Mouse (Mus musculus) intestine, postnatal 0 days (tissue): ENCODE data around the gene Slc5a6. TPM values are rescaled to one million over a fixed set of nuclear protein-coding genes. Genes with fewer than 3 reads are reported as not detected.
"Not testable (repeated sequence)": the region's sequence is repeated elsewhere in the genome, so short reads cannot be mapped to it uniquely, and the experiment has no call there.

Experiments used
- ATAC-seq: fragments of 200-750 bp; cut with Nextera tagmentation; 2 replicates; pipeline ENCODE4 v1.8.0; 2017; ENCODE audit warnings: mild to moderate bottlenecking, moderate TSS enrichment, moderate library complexity
- H3K27ac ChIP-seq: fragments of 300-500 bp; sonication (generic); 2 replicates; pipeline ENCODE4 v1.5.1; 2014; ENCODE audit warnings: mild to moderate bottlenecking, low read depth, low read length, moderate library complexity
- H3K27me3 ChIP-seq: fragments of 300-500 bp; sonication (generic); replicated peaks from 2 replicates; pipeline ENCODE4 v1.6.1; 2014; ENCODE audit warnings: low read length, mixed read lengths; ENCODE audit not compliant: control insufficient read depth, insufficient read depth
- H3K36me3 ChIP-seq: fragments of 300-500 bp; sonication (generic); 2 replicates; pipeline ENCODE4 v1.6.1; 2014; ENCODE audit warnings: mild to moderate bottlenecking, moderate library complexity; ENCODE audit not compliant: control insufficient read depth, insufficient read depth
- H3K4me1 ChIP-seq: fragments of 300-500 bp; sonication (generic); replicated peaks from 2 replicates; pipeline ENCODE4 v1.6.1; 2014; ENCODE audit warnings: antibody characterized with exemption, low read length, mixed read lengths; ENCODE audit not compliant: control insufficient read depth, insufficient read depth
- H3K4me2 ChIP-seq: fragments of 300-500 bp; sonication (generic); replicated peaks from 2 replicates; pipeline ENCODE4 v1.6.1; 2014; ENCODE audit warnings: low read depth, mild to moderate bottlenecking, moderate library complexity
- H3K4me3 ChIP-seq: fragments of 300-500 bp; sonication (generic); 2 replicates; pipeline ENCODE4 v1.5.1; 2014; ENCODE audit warnings: low read depth, low read length
- H3K9ac ChIP-seq: fragments of 300-500 bp; sonication (generic); 2 replicates; pipeline ENCODE4 v1.6.1; 2014; ENCODE audit warnings: mild to moderate bottlenecking, low read depth, low read length
- H3K9me3 ChIP-seq: fragments of 300-500 bp; sonication (generic); 2 replicates; pipeline ENCODE4 v1.6.1; 2016; ENCODE audit warnings: mixed run types; ENCODE audit not compliant: control insufficient read depth
- CTCF ChIP-seq: sonication (generic); IDR thresholded peaks from 2 replicates; pipeline ENCODE4 v1.5.1; 2016; ENCODE audit warnings: low read depth, mild to moderate bottlenecking, control low read depth, antibody characterized with exemption, moderate library complexity
- WGBS: fragments of 180-500 bp; shearing (Covaris S2); extraction: QIAGEN DNeasy Blood & Tissue Kit; methylation state at CpG from one replicate; pipeline ENCODE4 v1.1.7; 2014; 5-methylcytosine and 5-hydroxymethylcytosine counted together
- polyA plus RNA-seq: library from polyadenylated mRNA; unstranded; fragments of >200 nt; fragmentation: Nextera tagmentation; extraction: Ambion mirVana; gene quantifications from 2 replicates; pipeline ENCODE4 v1.2.1, GENCODE M21; 2015

The Slc5a6 gene
- polyA plus RNA-seq, 1 experiment from 2014 or later = 18.0 TPM

DNA sequence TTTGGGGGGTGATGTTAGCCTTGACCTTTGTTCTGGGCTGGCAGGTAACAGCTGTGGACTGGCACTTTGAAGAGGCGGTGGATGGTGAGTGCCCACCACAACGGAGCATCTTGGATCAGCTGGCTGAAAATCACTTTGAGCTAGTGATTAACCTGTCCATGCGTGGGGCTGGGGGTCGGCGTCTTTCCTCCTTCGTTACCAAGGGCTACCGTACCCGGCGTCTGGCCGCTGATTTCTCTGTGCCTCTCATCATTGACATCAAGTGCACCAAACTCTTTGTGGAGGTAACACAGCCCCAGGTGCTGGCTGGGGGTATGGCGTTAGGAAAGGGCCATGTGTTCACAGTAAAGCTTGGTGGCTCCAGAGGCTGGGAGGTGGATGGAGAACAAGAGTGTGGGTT lies 23.1 kb upstream of the Slc5a6 start:
- no peak overlapping the region for H3K4me2 ChIP-seq
- H3K4me1 ChIP-seq = no peaks in the 10 kb centered on the region
- no peaks in the 10 kb centered on the region for H3K9me3 ChIP-seq
- H3K4me3 ChIP-seq = no peak overlapping the region
- no peaks in the 10 kb centered on the region for H3K27me3 ChIP-seq
- no peak overlapping the region for H3K27ac ChIP-seq
- no peak overlapping the region for H3K9ac ChIP-seq
- WGBS = 95% methylated on average over 11 of the region's 11 CpGs
- no peak for ATAC-seq
- no peak for TF ChIP-seq CTCF
- H3K36me3 ChIP-seq = peaks cover 98% of the 10 kb centered on the region

DNA sequence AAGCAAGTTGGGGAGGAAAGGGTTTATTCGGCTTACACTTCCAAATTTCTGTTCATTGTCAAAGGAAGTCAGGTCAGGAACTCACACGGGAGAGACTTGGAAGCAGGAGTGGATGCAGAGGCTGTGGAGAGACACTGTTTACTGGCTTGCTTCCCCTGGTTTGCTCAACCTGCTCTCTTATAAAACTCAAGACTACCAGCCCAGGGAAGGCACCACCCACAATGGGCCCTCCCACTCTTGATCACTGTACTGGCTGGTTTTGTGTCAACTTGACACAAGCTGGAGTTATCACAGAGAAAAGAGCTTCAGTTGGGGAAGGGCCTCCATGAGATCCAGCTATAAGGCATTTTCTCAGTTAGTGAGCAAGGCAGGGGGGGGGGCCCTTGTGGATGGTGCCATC lies 22.3 kb upstream of the Slc5a6 start:
- Histone ChIP-seq H3K9me3 (no peaks in the 10 kb centered on the region), H3K4me2 (no peak overlapping the region), H3K9ac (no peak overlapping the region), H3K4me1 (no peaks in the 10 kb centered on the region), H3K27ac (no peak overlapping the region), H3K4me3 (no peak overlapping the region), H3K27me3 (no peaks in the 10 kb centered on the region), H3K36me3 (peaks cover 96% of the 10 kb centered on the region)
- 83% methylated on average over 2 of the region's 2 CpGs for WGBS
- no peak for TF ChIP-seq CTCF
- ATAC-seq = no peak

DNA sequence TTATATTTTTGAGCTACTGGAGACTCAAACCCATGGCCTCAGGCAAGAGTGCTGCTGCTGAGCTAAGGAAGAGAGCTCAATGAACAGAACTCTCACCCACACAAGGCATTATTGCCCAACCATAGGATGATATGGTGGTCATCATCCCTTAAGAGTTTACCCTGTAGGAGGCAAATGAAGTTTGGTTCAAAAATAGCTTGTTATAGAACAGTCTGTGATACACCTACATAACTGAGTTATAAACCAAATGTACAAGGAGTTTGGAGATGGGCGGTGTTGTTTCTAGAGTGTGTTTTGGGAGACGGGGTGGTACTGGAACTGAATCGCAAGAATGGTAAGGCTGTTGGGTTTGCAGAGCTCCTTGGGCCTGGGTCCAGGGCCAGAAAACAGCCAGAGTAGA lies 21.1 kb upstream of the Slc5a6 start:
- H3K4me1 ChIP-seq = no peaks in the 10 kb centered on the region
- H3K4me3 ChIP-seq = no peak overlapping the region
- WGBS = 97% methylated on average over 3 of the region's 3 CpGs
- H3K36me3 ChIP-seq = peaks cover 94% of the 10 kb centered on the region
- H3K4me2 ChIP-seq = no peak overlapping the region
- no peaks in the 10 kb centered on the region for H3K9me3 ChIP-seq
- no peak for ATAC-seq
- TF ChIP-seq CTCF = no peak
- H3K27me3 ChIP-seq = no peaks in the 10 kb centered on the region
- H3K9ac ChIP-seq = no peak overlapping the region
- no peak overlapping the region for H3K27ac ChIP-seq

DNA sequence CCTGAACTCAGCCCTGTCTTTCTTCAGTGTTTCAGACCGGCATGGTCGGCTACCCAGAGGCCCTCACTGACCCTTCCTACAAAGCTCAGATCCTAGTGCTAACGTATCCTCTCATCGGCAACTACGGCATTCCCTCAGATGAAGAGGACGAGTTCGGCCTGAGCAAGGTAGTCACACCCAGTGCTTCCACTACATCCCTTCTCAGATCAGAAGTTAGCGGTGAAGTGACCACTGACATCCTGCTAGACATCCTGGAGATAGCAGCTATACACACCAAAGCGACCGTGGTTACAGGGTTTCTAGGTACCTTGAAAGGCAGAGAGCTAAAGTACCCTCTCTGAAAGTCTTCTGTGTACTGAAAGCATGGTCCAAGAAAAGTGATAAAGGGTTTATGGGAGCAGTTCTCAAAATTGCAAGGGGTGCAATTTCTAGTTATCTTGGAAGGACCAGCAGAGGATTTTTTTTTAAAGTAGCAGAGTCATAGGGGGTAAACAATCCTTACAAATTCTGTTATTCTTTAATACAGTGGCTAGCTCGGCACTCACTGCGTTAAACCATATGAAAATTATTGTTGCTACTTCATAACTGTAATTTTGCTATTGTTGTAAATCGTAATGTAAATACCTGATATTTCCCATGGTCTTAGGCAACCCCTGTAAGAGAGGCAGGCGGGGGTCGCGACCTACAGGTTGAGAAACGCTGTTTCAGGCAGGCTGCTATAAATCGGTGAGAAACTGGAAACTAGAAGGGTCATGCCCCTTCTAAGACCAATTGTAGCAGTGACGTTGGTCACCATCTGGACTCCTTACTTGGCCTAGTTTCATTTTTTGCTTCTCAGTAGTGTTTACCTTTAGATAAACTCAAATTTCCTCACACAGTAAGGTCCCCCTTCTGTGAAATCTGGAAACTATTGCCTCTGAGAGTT lies 6.8 kb upstream of the Slc5a6 start:
- Histone ChIP-seq H3K4me3 (peak overlapping the region; percentile 55), H3K4me2 (peak overlapping the region; percentile 98), H3K36me3 (peaks cover 21% of the 10 kb centered on the region; the same call in 1 of the 2 replicates), H3K4me1 (0 out of 2 replicates have a peak, but pooled peaks cover 4% of the 10 kb centered on the region), H3K27ac (0 out of 2 replicates have a peak overlapping the region, but pooled peaks have one; percentile 31), H3K9ac (peak overlapping the region; percentile 57), H3K9me3 (no peaks in the 10 kb centered on the region), H3K27me3 (no peaks in the 10 kb centered on the region)
- WGBS = 20% methylated on average over 19 of the region's 19 CpGs
- TF ChIP-seq CTCF = no peak
- ATAC-seq = no peak; the same call in 1 of the 2 replicates

DNA sequence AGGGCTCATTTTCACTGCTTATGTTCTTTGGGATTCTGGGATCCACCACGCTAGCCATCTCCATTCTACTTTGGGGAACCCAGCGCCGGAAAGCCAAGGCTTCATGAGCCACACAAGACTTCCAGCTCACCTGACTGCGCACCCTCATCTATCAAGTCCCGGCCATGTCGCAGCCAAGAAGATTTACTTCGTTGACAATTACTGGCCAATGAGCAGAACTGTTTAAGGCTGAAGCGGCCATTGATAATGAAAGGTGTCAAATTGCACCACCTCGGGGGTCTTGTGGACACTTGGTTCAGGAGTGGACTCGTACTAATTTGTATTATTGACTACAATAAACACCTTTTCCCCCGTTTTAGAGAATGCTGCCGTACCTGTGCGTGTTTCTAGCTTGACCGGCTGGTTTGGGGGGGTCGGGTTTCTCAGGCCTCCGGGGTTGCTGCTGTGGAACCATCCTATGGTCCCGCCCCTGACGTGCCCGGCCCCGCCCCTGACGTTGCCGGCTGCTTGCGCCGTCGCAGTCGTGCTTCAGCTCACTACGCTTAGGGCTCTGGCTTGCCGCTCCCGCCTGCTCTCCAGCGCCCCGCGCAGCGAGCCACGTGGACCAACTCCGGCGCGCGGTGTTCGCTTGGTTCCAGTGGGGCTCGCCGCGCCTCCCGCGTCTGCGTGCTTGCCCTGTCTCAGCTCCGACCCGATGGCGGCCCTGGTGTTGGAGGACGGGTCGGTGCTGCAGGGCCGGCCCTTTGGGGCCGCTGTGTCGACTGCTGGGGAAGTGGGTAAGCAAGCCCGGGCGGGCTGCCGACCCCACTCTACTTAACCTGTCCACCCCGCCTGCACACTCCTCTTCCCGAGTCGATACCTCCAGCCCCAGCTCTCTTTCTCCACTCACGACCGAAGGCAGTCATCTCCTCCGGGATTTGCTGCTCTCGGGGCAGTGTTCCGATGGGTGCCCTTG lies 5.8 kb upstream of the Slc5a6 start, which contains the start of gene Cad:
Cad (plus strand) TSS at position 520 of the 955 bp plus-strand sequence.
- peak within 1 kb of the TSS; percentile 57 for H3K9ac ChIP-seq
- H3K4me2 ChIP-seq = peak within 1 kb of the TSS; percentile 98
- H3K27ac ChIP-seq = peak within 1 kb of the TSS; percentile 31
- peak within 1 kb of the TSS; percentile 55 for H3K4me3 ChIP-seq
- H3K36me3 ChIP-seq = peaks cover 13% of the 10 kb centered on the region; the same call in 1 of the 2 replicates
- H3K4me1 ChIP-seq = 0 out of 2 replicates have a peak, but pooled peaks cover 4% of the 10 kb centered on the region
- no peaks in the 10 kb centered on the region for H3K27me3 ChIP-seq
- ATAC-seq = peak; percentile 96
- 1% methylated on average over 58 of the region's 64 CpGs for WGBS
- no peaks in the 10 kb centered on the region for H3K9me3 ChIP-seq
- peak; percentile 62 for TF ChIP-seq CTCF

DNA sequence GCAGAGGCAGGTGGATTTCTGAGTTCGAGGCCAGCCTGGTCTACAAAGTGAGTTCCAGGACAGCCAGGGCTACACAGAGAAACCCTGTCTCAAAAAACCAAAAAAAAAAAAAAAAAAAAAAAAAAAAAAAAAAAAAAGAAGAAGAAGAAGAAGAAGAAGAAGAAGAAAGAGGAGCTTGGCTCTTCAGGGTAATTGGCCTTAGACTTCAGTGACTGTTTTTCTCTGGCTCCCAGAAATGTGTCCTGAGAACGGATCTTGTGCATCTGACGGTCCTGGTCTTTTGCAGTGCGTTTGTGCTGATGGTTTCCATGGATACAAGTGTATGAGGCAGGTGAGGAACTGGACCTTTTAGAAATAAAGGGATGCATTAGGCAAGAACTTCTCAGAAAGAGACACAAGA lies 5.0 kb upstream of the Slc5a6 start:
- WGBS = 68% methylated on average over 4 of the region's 4 CpGs

More for the DNA sequence above, 5.0 kb upstream of the Slc5a6 start:
- H3K4me2 ChIP-seq = peak overlapping the region; percentile 98
- not testable (repeated sequence) for H3K27me3 ChIP-seq, H3K36me3 ChIP-seq, ATAC-seq, H3K9me3 ChIP-seq, H3K4me1 ChIP-seq, H3K4me3 ChIP-seq, H3K9ac ChIP-seq, H3K27ac ChIP-seq
